Mouse (Mus musculus): ENCODE data around the gene Lpcat2b.

DNA sequence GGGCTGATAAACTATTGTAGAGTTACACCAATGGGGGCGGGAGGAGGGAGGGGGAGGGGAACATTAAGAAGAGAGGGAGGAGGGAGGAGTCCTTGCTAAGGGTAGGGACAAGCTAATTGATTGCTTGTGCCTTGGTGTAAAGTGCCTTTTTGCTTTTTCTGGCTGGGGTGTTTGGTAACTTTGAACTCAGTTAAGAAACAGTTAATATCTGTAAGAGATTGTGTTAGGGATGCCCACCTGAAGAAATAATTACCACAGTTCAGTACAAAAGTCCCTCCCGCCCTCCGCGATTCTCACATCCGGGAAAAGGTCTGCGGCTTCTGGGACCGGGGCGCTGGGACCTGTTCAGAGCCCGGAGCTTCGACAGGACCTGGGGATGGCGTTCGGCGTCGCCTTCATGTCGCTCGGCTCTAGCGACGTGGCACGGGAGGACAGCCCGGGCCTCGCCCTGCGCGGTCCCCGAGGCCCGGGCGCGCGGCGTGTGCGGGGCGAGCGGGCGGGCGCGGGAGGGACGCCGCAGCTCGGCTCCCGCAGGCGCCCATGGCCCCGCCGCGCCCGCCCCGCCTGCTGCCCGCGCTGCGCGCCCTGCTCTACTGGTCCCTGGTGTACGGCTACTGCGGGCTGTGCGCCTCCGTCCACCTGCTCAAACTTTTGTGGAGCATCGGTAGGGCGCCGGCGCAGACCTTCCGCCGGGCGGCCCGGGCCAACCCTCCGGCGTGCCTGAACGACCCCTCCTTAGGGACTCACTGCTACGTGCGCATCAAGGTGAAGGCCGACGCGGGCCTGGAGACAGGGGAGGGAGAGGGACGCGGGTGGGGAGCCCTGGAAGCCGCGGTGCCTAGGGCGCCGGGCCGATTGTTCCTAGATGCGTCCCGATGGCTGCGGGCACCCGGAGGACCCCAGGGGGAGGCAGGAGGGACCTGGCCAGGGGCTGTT, 28.1 kb upstream of the Lpcat2b start:
- TF ChIP-seq POLR2A (IDR thresholded peaks at IDR 0.05; ENCODE audit: low read depth, low read length) (no peak), CTCF (IDR thresholded peaks at IDR 0.05; ENCODE audit: extremely low read depth, insufficient read length, insufficient replicate concordance, low read depth, low read length) (no peak)
